ENCODE assay signal across 17 mouse cellular contexts in the genomic region with DNA sequence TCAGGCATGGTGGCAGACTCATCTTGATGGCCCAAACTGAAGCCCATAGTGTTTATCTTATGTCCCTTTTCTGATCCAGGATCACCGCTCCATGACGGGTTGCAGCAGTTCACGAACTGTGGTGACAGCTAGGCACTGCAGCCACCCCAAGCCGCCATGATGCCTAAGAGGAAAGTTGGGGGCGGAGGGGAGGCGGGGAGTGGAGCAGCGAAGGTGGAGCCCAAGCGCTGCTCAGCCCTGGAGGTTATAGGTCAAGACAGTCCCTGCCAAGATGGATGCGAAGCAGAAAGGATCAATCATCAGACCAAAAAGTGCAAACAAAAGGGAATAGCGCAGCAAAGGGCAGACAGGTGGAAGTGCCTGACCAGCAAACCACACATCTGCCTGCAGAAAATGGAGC. TPM values are rescaled to one million over a fixed set of nuclear protein-coding genes. Genes with fewer than 3 reads are reported as not detected.
DNase-seq lines count a peak whose midpoint lies in the region; ATAC-seq and TF ChIP-seq lines count a peak whose summit lies in the region.
"Had no signal": no experiment of that assay in that cellular context is flagged by ENCODE, and none has a peak within 500 bp of the region (broad histone marks: within the 10 kb centered on the region; RNA-seq: fewer than 3 reads in every experiment).

No protein-coding gene starts in this region.

- no peak overlapping the region for H3K9ac ChIP-seq in lung, embryonic 15.5 days
- H3K9ac ChIP-seq in hindbrain, embryonic 16.5 days (ENCODE audit: low read depth, low read length): no peak overlapping the region
- H3K9ac ChIP-seq in neural tube, embryonic 12.5 days: no peak overlapping the region
- no peak overlapping the region for H3K9ac ChIP-seq in intestine, postnatal 0 days (ENCODE audit: low read depth, low read length)

- no peak for ATAC-seq in lung, embryonic 15.5 days (ENCODE audit: borderline replicate concordance, extremely low read depth, low FRiP score, low TSS enrichment)
- no peak for ATAC-seq in hindbrain, embryonic 16.5 days
- ATAC-seq in neural tube, embryonic 12.5 days (ENCODE audit: low FRiP score, low read depth): no peak
- ATAC-seq in intestine, postnatal 0 days: no peak
- no peak for ATAC-seq in megakaryocyte progenitor cell, adult 5-6 weeks (replicated peaks; ENCODE audit: poor library complexity)
- ATAC-seq: forebrain, embryonic 16.5 days; midbrain, embryonic 16.5 days had no signal

- H3K4me1 ChIP-seq in lung, embryonic 15.5 days: no peaks in the 10 kb centered on the region
- no peaks in the 10 kb centered on the region for H3K4me1 ChIP-seq in hindbrain, embryonic 16.5 days (ENCODE audit: control insufficient read depth, insufficient read depth, low read depth, low read length)
- H3K4me1 ChIP-seq in neural tube, embryonic 12.5 days: no peaks in the 10 kb centered on the region
- H3K4me1 ChIP-seq in intestine, postnatal 0 days (replicated peaks; ENCODE audit: control insufficient read depth, insufficient read depth, low read length): no peaks in the 10 kb centered on the region

- H3K27ac ChIP-seq in lung, embryonic 15.5 days: no peak overlapping the region
- no peak overlapping the region for H3K27ac ChIP-seq in hindbrain, embryonic 16.5 days (ENCODE audit: low read depth, low read length)
- H3K27ac ChIP-seq in neural tube, embryonic 12.5 days: no peak overlapping the region
- H3K27ac ChIP-seq in intestine, postnatal 0 days (ENCODE audit: low read depth, low read length): no peak overlapping the region

- TF ChIP-seq CTCF in intestine, postnatal 0 days (IDR thresholded peaks at IDR 0.05; ENCODE audit: low read depth): no peak

- H3K4me3 ChIP-seq in lung, embryonic 15.5 days: no peak overlapping the region
- H3K4me3 ChIP-seq in hindbrain, embryonic 16.5 days (ENCODE audit: low read length): no peak overlapping the region
- no peak overlapping the region for H3K4me3 ChIP-seq in neural tube, embryonic 12.5 days
- H3K4me3 ChIP-seq in intestine, postnatal 0 days (ENCODE audit: low read depth, low read length): no peak overlapping the region

- peak overlapping the region; percentile 3; the same call in 1 of the 2 replicates for H3K4me2 ChIP-seq in lung, embryonic 15.5 days
- 0 out of 2 replicates have a peak overlapping the region, but pooled peaks have one; percentile 21 for H3K4me2 ChIP-seq in hindbrain, embryonic 16.5 days (ENCODE audit: low read length)
- peak overlapping the region; percentile 14; the same call in 1 of the 2 replicates for H3K4me2 ChIP-seq in neural tube, embryonic 12.5 days (replicated peaks)
- no peak overlapping the region for H3K4me2 ChIP-seq in intestine, postnatal 0 days (replicated peaks; ENCODE audit: low read depth)

- 7% methylated on average over 10 of the region's 10 CpGs for WGBS in lung, embryonic 15.5 days
- WGBS in hindbrain, embryonic 16.5 days: 24% methylated on average over 10 of the region's 10 CpGs
- 36% methylated on average over 10 of the region's 10 CpGs for WGBS in neural tube, embryonic 12.5 days
- 26% methylated on average over 10 of the region's 10 CpGs for WGBS in intestine, postnatal 0 days

- DNase-seq in lung, postnatal 14 days: no peak
- peak; percentile 56 for DNase-seq in embryo, embryonic 10 days (ENCODE audit: low spot score)
- no peak for DNase-seq in spleen, adult 12 weeks (ENCODE audit: low spot score)
- DNase-seq: adrenal gland, postnatal 10 days; cerebellum, postnatal 25 days; gastrocnemius, postnatal 36 days; heart, postnatal 14 days; kidney, adult 8-10 months; right cerebral cortex, postnatal 25 days had no signal

- H3K27me3 ChIP-seq in lung, embryonic 15.5 days: peaks cover 23% of the 10 kb centered on the region
- no peaks in the 10 kb centered on the region for H3K27me3 ChIP-seq in hindbrain, embryonic 16.5 days (replicated peaks; ENCODE audit: control insufficient read depth, insufficient read depth, low read length)
- H3K27me3 ChIP-seq in neural tube, embryonic 12.5 days (replicated peaks): no peaks in the 10 kb centered on the region
- H3K27me3 ChIP-seq in intestine, postnatal 0 days (replicated peaks; ENCODE audit: control insufficient read depth, insufficient read depth, low read length): 0 out of 2 replicates have a peak, but pooled peaks cover 2% of the 10 kb centered on the region

- no peaks in the 10 kb centered on the region for H3K9me3 ChIP-seq in lung, embryonic 15.5 days
- H3K9me3 ChIP-seq in hindbrain, embryonic 16.5 days (ENCODE audit: control insufficient read depth, low read length): no peaks in the 10 kb centered on the region
- H3K9me3 ChIP-seq in neural tube, embryonic 12.5 days: no peaks in the 10 kb centered on the region
- no peaks in the 10 kb centered on the region for H3K9me3 ChIP-seq in intestine, postnatal 0 days (ENCODE audit: control insufficient read depth)

- H3K36me3 ChIP-seq in lung, embryonic 15.5 days: no peaks in the 10 kb centered on the region
- no peaks in the 10 kb centered on the region for H3K36me3 ChIP-seq in hindbrain, embryonic 16.5 days (ENCODE audit: control insufficient read depth, insufficient read depth, low read length)
- H3K36me3 ChIP-seq in neural tube, embryonic 12.5 days: no peaks in the 10 kb centered on the region
- H3K36me3 ChIP-seq in intestine, postnatal 0 days (ENCODE audit: control insufficient read depth, insufficient read depth): no peaks in the 10 kb centered on the region

RNA-seq across cellular contexts. Expression of a gene that starts 11.8 kb away (rescaled TPM):
- polyA plus RNA-seq in lung, embryonic 15.5 days (2015; fragmentation: Nextera tagmentation; extraction: Ambion mirVana): 1.3 and 1.7 TPM in 2 replicates
- polyA plus RNA-seq in hindbrain, embryonic 16.5 days (2015; fragmentation: Nextera tagmentation; extraction: Ambion mirVana): 2.3 and 2.4 TPM in 2 replicates
- polyA plus RNA-seq in neural tube, embryonic 12.5 days (2016; fragmentation: Nextera tagmentation; extraction: Ambion mirVana): 0.29 and 0.40 TPM in 2 replicates
- 0.07 and 0.10 TPM in 2 replicates for polyA plus RNA-seq in intestine, postnatal 0 days (2015; fragmentation: Nextera tagmentation; extraction: Ambion mirVana)
- 0.10 and 0.27 TPM in 2 replicates for total RNA-seq in megakaryocyte progenitor cell, adult 5-6 weeks (2015)
- not detected in 2 replicates for total RNA-seq in megakaryocyte progenitor cell, adult 5-6 weeks (2017)
- total RNA-seq: gastrocnemius, postnatal 36 days had no signal

RNA-seq across cellular contexts. Expression of a gene that starts 19.6 kb away (rescaled TPM):
- polyA plus RNA-seq in lung, embryonic 15.5 days (2015; fragmentation: Nextera tagmentation; extraction: Ambion mirVana): not detected in 2 replicates
- not detected in 2 replicates for polyA plus RNA-seq in hindbrain, embryonic 16.5 days (2015; fragmentation: Nextera tagmentation; extraction: Ambion mirVana)
- polyA plus RNA-seq in neural tube, embryonic 12.5 days (2016; fragmentation: Nextera tagmentation; extraction: Ambion mirVana): not detected in 2 replicates
- not detected in 2 replicates for polyA plus RNA-seq in intestine, postnatal 0 days (2015; fragmentation: Nextera tagmentation; extraction: Ambion mirVana)
- not detected in 2 replicates for total RNA-seq in megakaryocyte progenitor cell, adult 5-6 weeks (2015)
- total RNA-seq in megakaryocyte progenitor cell, adult 5-6 weeks (2017): not detected in 2 replicates
- total RNA-seq: adrenal gland, postnatal 10 days; gastrocnemius, postnatal 36 days; heart, postnatal 14 days; layer of hippocampus, adult 18-20 months had no signal
- polyA plus RNA-seq: forebrain, embryonic 16.5 days; midbrain, embryonic 16.5 days had no signal

RNA-seq across cellular contexts. Expression of a gene that starts 22.8 kb away (rescaled TPM):
- not detected in 2 replicates for polyA plus RNA-seq in lung, embryonic 15.5 days (2015; fragmentation: Nextera tagmentation; extraction: Ambion mirVana)
- polyA plus RNA-seq in hindbrain, embryonic 16.5 days (2015; fragmentation: Nextera tagmentation; extraction: Ambion mirVana): 0.09 TPM in 1 of 2 replicates, not detected in the other
- not detected in 2 replicates for polyA plus RNA-seq in neural tube, embryonic 12.5 days (2016; fragmentation: Nextera tagmentation; extraction: Ambion mirVana)
- polyA plus RNA-seq in intestine, postnatal 0 days (2015; fragmentation: Nextera tagmentation; extraction: Ambion mirVana): 0.05 TPM in 1 of 2 replicates, not detected in the other
- total RNA-seq in megakaryocyte progenitor cell, adult 5-6 weeks (2015): not detected in 2 replicates
- total RNA-seq in megakaryocyte progenitor cell, adult 5-6 weeks (2017): not detected in 2 replicates
- total RNA-seq: adrenal gland, postnatal 10 days; gastrocnemius, postnatal 36 days; heart, postnatal 14 days had no signal
- polyA plus RNA-seq: forebrain, embryonic 16.5 days; midbrain, embryonic 16.5 days had no signal
